Mouse (Mus musculus): Measurements from ENCODE around the gene Treml1.

- TF ChIP-seq CTCF (IDR thresholded peaks at IDR 0.05; ENCODE audit: low read depth) (no peak), EP300 (IDR thresholded peaks at IDR 0.05; ENCODE audit: low read depth) (no peak)
These were observed 13.9 kb upstream of the Treml1 start for GRCm38 (mm10) chr17:48345824-48346223.
